Mouse (Mus musculus): ENCODE measurements around the gene Nrxn1. TPM values are rescaled to one million over a fixed set of nuclear protein-coding genes. Genes with fewer than 3 reads are reported as not detected.

Gene Nrxn1
- polyA plus RNA-seq, 1 experiment from 2014 or later: 13.7 TPM

DNA sequence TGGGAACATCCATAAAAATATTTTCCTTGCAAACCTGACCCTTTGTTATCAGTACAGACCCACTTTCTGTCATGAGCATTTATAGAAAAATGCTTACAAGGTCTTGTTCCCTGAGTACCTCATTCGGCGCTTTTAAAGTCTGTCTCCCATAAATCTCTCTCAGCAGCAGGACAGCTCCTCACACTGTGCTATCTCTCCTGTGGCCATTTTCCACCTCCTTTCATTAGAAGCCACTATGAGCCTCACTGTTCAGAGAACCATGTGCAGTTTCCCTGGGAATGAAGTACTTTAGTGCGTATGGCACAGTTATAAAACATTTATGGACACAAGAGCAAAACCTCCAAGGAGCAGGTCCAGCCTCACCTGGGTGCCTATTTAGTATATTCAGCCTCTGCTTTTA is 1014.4 kb downstream of the Nrxn1 start:
- Histone ChIP-seq H3K9ac (ENCODE audit: low read length) (no peak overlapping the region), H3K4me1 (replicated peaks; ENCODE audit: control insufficient read depth, insufficient read depth, low read length) (no peaks in the 10 kb centered on the region), H3K27me3 (ENCODE audit: control insufficient read depth, insufficient read depth, low read length) (no peaks in the 10 kb centered on the region), H3K4me3 (ENCODE audit: low read depth, low read length) (no peak overlapping the region), H3K27ac (ENCODE audit: low read depth, low read length) (no peak overlapping the region), H3K9me3 (ENCODE audit: control insufficient read depth, low read length) (no peaks in the 10 kb centered on the region), H3K36me3 (ENCODE audit: control insufficient read depth, insufficient read depth, low read length) (no peaks in the 10 kb centered on the region), H3K4me2 (ENCODE audit: low read depth, low read length, severe bottlenecking) (no peak overlapping the region)
- 87% methylated on average over 3 of the region's 3 CpGs for WGBS
- ATAC-seq (replicated peaks; ENCODE audit: low FRiP score) (no peak; the same call in 1 of the 2 replicates), DNase-seq (ENCODE audit: low spot score) (no peak)

DNA sequence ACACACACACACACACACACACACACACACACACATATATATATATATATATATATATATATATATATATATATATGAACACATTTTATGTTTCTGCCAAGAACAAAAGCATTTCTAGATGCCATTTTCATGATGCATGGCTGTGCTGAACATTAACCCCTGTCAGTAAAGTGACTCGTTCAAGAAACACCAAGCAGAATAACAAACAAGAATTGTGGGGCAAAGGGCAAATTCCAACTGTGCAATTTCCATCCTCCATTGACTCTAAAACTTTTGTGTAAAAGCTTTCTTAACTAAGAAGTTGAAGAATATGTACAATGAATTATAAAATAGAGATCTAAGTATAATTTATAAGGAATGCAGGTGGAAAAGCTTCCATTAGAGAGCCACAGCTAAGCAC is 1030.0 kb downstream of the Nrxn1 start:
- DNase-seq (ENCODE audit: low spot score) (no peak), ATAC-seq (replicated peaks; ENCODE audit: low FRiP score) (no peak)
- no peak overlapping the region for H3K9ac ChIP-seq (ENCODE audit: low read length)
- no peak overlapping the region for H3K4me2 ChIP-seq (ENCODE audit: low read depth, low read length, severe bottlenecking)
- H3K4me3 ChIP-seq (ENCODE audit: low read depth, low read length): no peak overlapping the region
- no peak overlapping the region for H3K27ac ChIP-seq (ENCODE audit: low read depth, low read length)
- H3K27me3 ChIP-seq (ENCODE audit: control insufficient read depth, insufficient read depth, low read length): no peaks in the 10 kb centered on the region
- no peaks in the 10 kb centered on the region for H3K36me3 ChIP-seq (ENCODE audit: control insufficient read depth, insufficient read depth, low read length)
- H3K4me1 ChIP-seq (replicated peaks; ENCODE audit: control insufficient read depth, insufficient read depth, low read length): no peaks in the 10 kb centered on the region
- 32% methylated on average over 1 of the region's 1 CpGs for WGBS
- no peaks in the 10 kb centered on the region for H3K9me3 ChIP-seq (ENCODE audit: control insufficient read depth, low read length)

- ATAC-seq (replicated peaks; ENCODE audit: low FRiP score) (peak; percentile 66; the same call in 1 of the 2 replicates), DNase-seq (ENCODE audit: low spot score) (no peak)
- H3K36me3 ChIP-seq (ENCODE audit: control insufficient read depth, insufficient read depth, low read length): no peaks in the 10 kb centered on the region
- H3K9me3 ChIP-seq (ENCODE audit: control insufficient read depth, low read length): no peaks in the 10 kb centered on the region
- no peak overlapping the region for H3K4me2 ChIP-seq (ENCODE audit: low read depth, low read length, severe bottlenecking)
- no peaks in the 10 kb centered on the region for H3K4me1 ChIP-seq (replicated peaks; ENCODE audit: control insufficient read depth, insufficient read depth, low read length)
- WGBS: 50% methylated on average over 5 of the region's 5 CpGs
- H3K27me3 ChIP-seq (ENCODE audit: control insufficient read depth, insufficient read depth, low read length): no peaks in the 10 kb centered on the region
- no peak overlapping the region for H3K9ac ChIP-seq (ENCODE audit: low read length)
- H3K27ac ChIP-seq (ENCODE audit: low read depth, low read length): no peak overlapping the region; the same call in 1 of the 2 replicates
- no peak overlapping the region for H3K4me3 ChIP-seq (ENCODE audit: low read depth, low read length)
Measured at GRCm38 (mm10) chr17:90060872-90061271, 1032.0 kb downstream of the Nrxn1 start.

DNA sequence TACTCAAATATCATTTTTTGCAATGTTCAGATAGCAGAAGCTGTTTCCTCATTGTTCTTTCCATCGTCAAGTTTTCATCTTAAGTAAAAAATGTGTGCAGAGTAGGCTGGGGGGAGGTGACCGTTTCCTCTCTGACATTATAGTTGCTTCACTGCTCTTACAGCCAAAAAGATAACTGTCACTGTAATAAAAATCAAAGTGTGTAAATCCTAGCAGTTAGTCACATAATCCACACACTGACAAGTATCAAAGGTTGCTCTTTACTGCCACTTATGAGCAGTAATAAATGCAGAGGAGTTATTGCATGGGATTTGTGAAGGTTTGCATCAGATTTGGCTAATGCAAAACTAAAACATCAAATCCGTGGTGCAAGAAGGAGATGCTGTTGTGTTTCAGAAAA is 1032.7 kb downstream of the Nrxn1 start:
- no peak overlapping the region for H3K4me2 ChIP-seq (ENCODE audit: low read depth, low read length, severe bottlenecking)
- no peaks in the 10 kb centered on the region for H3K36me3 ChIP-seq (ENCODE audit: control insufficient read depth, insufficient read depth, low read length)
- no peaks in the 10 kb centered on the region for H3K9me3 ChIP-seq (ENCODE audit: control insufficient read depth, low read length)
- WGBS: 70% methylated on average over 3 of the region's 3 CpGs
- ATAC-seq (replicated peaks; ENCODE audit: low FRiP score) (no peak), DNase-seq (ENCODE audit: low spot score) (no peak)
- H3K9ac ChIP-seq (ENCODE audit: low read length): no peak overlapping the region
- H3K4me1 ChIP-seq (replicated peaks; ENCODE audit: control insufficient read depth, insufficient read depth, low read length): no peaks in the 10 kb centered on the region
- no peaks in the 10 kb centered on the region for H3K27me3 ChIP-seq (ENCODE audit: control insufficient read depth, insufficient read depth, low read length)
- no peak overlapping the region for H3K27ac ChIP-seq (ENCODE audit: low read depth, low read length)
- no peak overlapping the region for H3K4me3 ChIP-seq (ENCODE audit: low read depth, low read length)

DNA sequence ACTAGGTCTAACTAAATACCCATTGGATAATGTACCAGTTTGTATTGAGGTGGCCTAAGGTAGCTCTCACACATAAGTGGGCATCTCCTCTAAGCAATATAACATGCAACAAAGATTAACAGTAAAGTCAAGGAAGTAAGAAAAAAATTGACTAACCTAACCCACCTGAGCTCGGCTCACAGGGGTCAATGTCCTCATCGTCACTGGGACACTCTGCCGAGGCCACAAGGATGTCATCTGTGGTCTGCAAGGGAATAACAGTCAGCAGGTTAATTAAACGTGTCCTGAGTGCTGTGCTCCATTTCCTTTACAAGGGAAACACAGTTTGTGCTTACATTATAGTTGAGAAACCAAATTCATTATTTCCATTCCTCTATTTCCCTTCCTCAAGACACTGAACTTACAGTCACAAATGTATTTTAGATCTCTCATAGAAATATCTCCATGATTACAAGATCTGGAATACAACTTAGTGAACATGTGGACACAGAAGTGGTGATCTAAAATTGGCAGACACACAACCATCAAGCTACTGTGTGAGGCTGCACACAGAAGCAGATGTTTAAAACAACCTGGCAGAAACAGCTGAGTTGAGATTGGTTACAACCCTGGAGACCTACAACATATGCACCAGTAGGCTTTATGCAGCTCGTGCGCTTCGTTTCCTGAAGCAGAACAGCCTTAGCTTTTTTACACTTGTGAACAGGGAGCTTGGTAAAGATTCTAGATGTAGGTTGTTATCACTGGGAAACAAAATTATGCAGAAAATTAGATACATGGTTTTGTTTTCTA is 1033.4 kb downstream of the Nrxn1 start:
- H3K4me2 ChIP-seq (ENCODE audit: low read depth, low read length, severe bottlenecking): no peak overlapping the region
- no peak for DNase-seq (ENCODE audit: low spot score)
- H3K4me1 ChIP-seq (replicated peaks; ENCODE audit: control insufficient read depth, insufficient read depth, low read length): no peaks in the 10 kb centered on the region
- no peak overlapping the region for H3K9ac ChIP-seq (ENCODE audit: low read length)
- 80% methylated on average over 7 of the region's 7 CpGs for WGBS
- no peak overlapping the region for H3K4me3 ChIP-seq (ENCODE audit: low read depth, low read length)
- H3K36me3 ChIP-seq (ENCODE audit: control insufficient read depth, insufficient read depth, low read length): no peaks in the 10 kb centered on the region
- no peak for ATAC-seq (replicated peaks; ENCODE audit: low FRiP score)
- no peaks in the 10 kb centered on the region for H3K9me3 ChIP-seq (ENCODE audit: control insufficient read depth, low read length)
- H3K27ac ChIP-seq (ENCODE audit: low read depth, low read length): no peak overlapping the region
- H3K27me3 ChIP-seq (ENCODE audit: control insufficient read depth, insufficient read depth, low read length): no peaks in the 10 kb centered on the region

DNA sequence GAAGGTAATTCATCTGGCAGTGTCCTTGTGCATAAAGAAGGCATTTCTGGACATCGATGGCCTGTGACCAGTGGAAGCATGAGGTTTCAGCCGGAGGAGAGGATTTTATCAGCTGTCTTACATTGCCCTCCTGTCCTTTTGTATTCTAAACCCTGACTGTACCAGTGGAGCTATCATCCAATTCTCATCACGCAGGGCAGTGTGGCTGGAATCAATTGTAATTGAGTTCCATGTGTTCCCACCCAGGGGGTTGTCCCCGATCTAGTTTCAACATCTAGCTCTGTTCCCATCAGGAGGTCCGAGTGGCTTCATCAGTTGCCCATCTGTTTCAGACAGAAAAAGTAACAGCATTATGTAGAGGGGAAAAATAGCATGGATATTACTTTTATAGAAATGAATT is 1038.6 kb downstream of the Nrxn1 start:
- peak; percentile 33 for ATAC-seq (replicated peaks; ENCODE audit: low FRiP score)

DNA sequence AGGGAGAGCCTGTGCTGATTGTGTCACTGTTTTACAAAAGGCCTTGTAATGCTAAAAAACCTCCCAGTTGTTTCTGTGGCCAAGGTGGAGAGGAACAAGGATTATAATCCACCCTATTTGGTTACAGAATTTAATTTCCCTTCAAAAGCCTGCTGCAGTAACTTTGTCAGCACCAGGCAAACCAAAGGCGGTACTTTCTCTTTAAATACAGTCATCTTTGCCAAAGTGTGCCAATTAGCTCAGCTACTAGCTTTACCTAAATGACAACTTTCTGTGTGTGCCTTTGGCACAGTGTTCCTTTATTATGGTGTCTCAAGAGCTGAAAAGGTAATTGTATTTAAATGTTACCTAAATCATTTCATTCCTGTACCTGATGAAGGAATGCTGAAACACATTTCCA is 1053.6 kb downstream of the Nrxn1 start:
- no peaks in the 10 kb centered on the region for H3K27me3 ChIP-seq (ENCODE audit: control insufficient read depth, insufficient read depth, low read length)
- H3K9me3 ChIP-seq (ENCODE audit: control insufficient read depth, low read length): no peaks in the 10 kb centered on the region
- H3K36me3 ChIP-seq (ENCODE audit: control insufficient read depth, insufficient read depth, low read length): no peaks in the 10 kb centered on the region
- no peak overlapping the region for H3K4me2 ChIP-seq (ENCODE audit: low read depth, low read length, severe bottlenecking)
- no peak overlapping the region for H3K27ac ChIP-seq (ENCODE audit: low read depth, low read length)
- ATAC-seq (replicated peaks; ENCODE audit: low FRiP score) (no peak), DNase-seq (ENCODE audit: low spot score) (no peak)
- 55% methylated on average over 1 of the region's 1 CpGs for WGBS
- H3K4me1 ChIP-seq (replicated peaks; ENCODE audit: control insufficient read depth, insufficient read depth, low read length): no peaks in the 10 kb centered on the region
- no peak overlapping the region for H3K4me3 ChIP-seq (ENCODE audit: low read depth, low read length)
- no peak overlapping the region for H3K9ac ChIP-seq (ENCODE audit: low read length)

More for the DNA sequence above, 1038.6 kb downstream of the Nrxn1 start:
- Histone ChIP-seq H3K9ac (ENCODE audit: low read length) (no peak overlapping the region), H3K4me1 (replicated peaks; ENCODE audit: control insufficient read depth, insufficient read depth, low read length) (no peaks in the 10 kb centered on the region), H3K4me2 (ENCODE audit: low read depth, low read length, severe bottlenecking) (no peak overlapping the region), H3K36me3 (ENCODE audit: control insufficient read depth, insufficient read depth, low read length) (no peaks in the 10 kb centered on the region), H3K4me3 (ENCODE audit: low read depth, low read length) (no peak overlapping the region), H3K9me3 (ENCODE audit: control insufficient read depth, low read length) (no peaks in the 10 kb centered on the region), H3K27ac (ENCODE audit: low read depth, low read length) (no peak overlapping the region), H3K27me3 (ENCODE audit: control insufficient read depth, insufficient read depth, low read length) (no peaks in the 10 kb centered on the region)
- WGBS: 40% methylated on average over 5 of the region's 5 CpGs
- DNase-seq (ENCODE audit: low spot score): no peak

GRCm38 (mm10) chr17:90032416-90032815 is 1060.5 kb downstream of the Nrxn1 start:
- no peaks in the 10 kb centered on the region for H3K27me3 ChIP-seq (ENCODE audit: control insufficient read depth, insufficient read depth, low read length)
- no peaks in the 10 kb centered on the region for H3K4me1 ChIP-seq (replicated peaks; ENCODE audit: control insufficient read depth, insufficient read depth, low read length)
- ATAC-seq (replicated peaks; ENCODE audit: low FRiP score) (no peak), DNase-seq (ENCODE audit: low spot score) (no peak)
- 82% methylated on average over 2 of the region's 2 CpGs for WGBS
- no peaks in the 10 kb centered on the region for H3K9me3 ChIP-seq (ENCODE audit: control insufficient read depth, low read length)
- no peak overlapping the region for H3K9ac ChIP-seq (ENCODE audit: low read length)
- H3K4me2 ChIP-seq (ENCODE audit: low read depth, low read length, severe bottlenecking): no peak overlapping the region
- no peak overlapping the region for H3K4me3 ChIP-seq (ENCODE audit: low read depth, low read length)
- no peak overlapping the region for H3K27ac ChIP-seq (ENCODE audit: low read depth, low read length)
- H3K36me3 ChIP-seq (ENCODE audit: control insufficient read depth, insufficient read depth, low read length): no peaks in the 10 kb centered on the region

GRCm38 (mm10) chr17:90016636-90017035 is 1076.2 kb downstream of the Nrxn1 start:
- Histone ChIP-seq H3K27ac (ENCODE audit: low read depth, low read length) (no peak overlapping the region), H3K9me3 (ENCODE audit: control insufficient read depth, low read length) (no peaks in the 10 kb centered on the region; the same call in 1 of the 2 replicates), H3K27me3 (ENCODE audit: control insufficient read depth, insufficient read depth, low read length) (no peaks in the 10 kb centered on the region), H3K4me1 (replicated peaks; ENCODE audit: control insufficient read depth, insufficient read depth, low read length) (no peaks in the 10 kb centered on the region), H3K4me2 (ENCODE audit: low read depth, low read length, severe bottlenecking) (no peak overlapping the region), H3K4me3 (ENCODE audit: low read depth, low read length) (no peak overlapping the region), H3K36me3 (ENCODE audit: control insufficient read depth, insufficient read depth, low read length) (no peaks in the 10 kb centered on the region), H3K9ac (ENCODE audit: low read length) (no peak overlapping the region)
- no peak for DNase-seq (ENCODE audit: low spot score)
- ATAC-seq (replicated peaks; ENCODE audit: low FRiP score): no peak
- WGBS: 77% methylated on average over 1 of the region's 1 CpGs

Measured in forebrain, embryonic 11.5 days (tissue).